Mouse (Mus musculus) kidney, embryonic 14.5 days (tissue): ENCODE measurements around the gene Ptpa. TPM values are rescaled to one million over a fixed set of nuclear protein-coding genes. Genes with fewer than 3 reads are reported as not detected.
"Not testable (repeated sequence)": the region's sequence is repeated elsewhere in the genome, so short reads cannot be mapped to it uniquely, and the experiment has no call there.

Source experiments
- ATAC-seq: fragments of 200-750 bp; cut with Nextera tagmentation; 2 replicates; pipeline ENCODE4 v1.8.0; 2017; ENCODE audit warnings: moderate number of reproducible peaks, mild to moderate bottlenecking, moderate TSS enrichment, moderate library complexity; ENCODE audit not compliant: low FRiP score, low TSS enrichment
- H3K27ac ChIP-seq: fragments of 300-500 bp; sonication (generic); 2 replicates; pipeline ENCODE4 v1.5.1; 2014; ENCODE audit warnings: low read depth, mild to moderate bottlenecking, low read length, moderate library complexity, mixed read lengths
- H3K27me3 ChIP-seq: fragments of 300-500 bp; sonication (generic); 2 replicates; pipeline ENCODE4 v1.6.1; 2014; ENCODE audit warnings: mild to moderate bottlenecking, low read length; ENCODE audit not compliant: control insufficient read depth, insufficient read depth
- H3K36me3 ChIP-seq: fragments of 300-500 bp; sonication (generic); 2 replicates; pipeline ENCODE4 v1.6.1; 2014; ENCODE audit warnings: low read length, mixed read lengths; ENCODE audit not compliant: control insufficient read depth, insufficient read depth
- H3K4me1 ChIP-seq: fragments of 300-500 bp; sonication (generic); 2 replicates; pipeline ENCODE4 v1.6.1; 2014; ENCODE audit warnings: low read length, mixed read lengths; ENCODE audit not compliant: control insufficient read depth, insufficient read depth
- H3K4me2 ChIP-seq: fragments of 300-500 bp; sonication (generic); replicated peaks from 2 replicates; pipeline ENCODE4 v1.6.1; 2014; ENCODE audit warnings: low read depth, mild to moderate bottlenecking, low read length
- H3K4me3 ChIP-seq: fragments of 300-500 bp; sonication (generic); 2 replicates; pipeline ENCODE4 v1.5.1; 2014; ENCODE audit warnings: mild to moderate bottlenecking, low read length
- H3K9ac ChIP-seq: fragments of 300-500 bp; sonication (generic); 2 replicates; pipeline ENCODE4 v1.6.1; 2014; ENCODE audit warnings: low read depth, mild to moderate bottlenecking, low read length, moderate library complexity
- H3K9me3 ChIP-seq: fragments of 300-500 bp; sonication (generic); 2 replicates; pipeline ENCODE4 v1.6.1; 2016; ENCODE audit warnings: low read length; ENCODE audit not compliant: control insufficient read depth
- WGBS: fragments of 180-500 bp; shearing (Covaris S2); extraction: QIAGEN DNeasy Blood & Tissue Kit; methylation state at CpG from one replicate; pipeline ENCODE4 v1.1.7; 2014; 5-methylcytosine and 5-hydroxymethylcytosine counted together
- polyA plus RNA-seq: library from polyadenylated mRNA; unstranded; fragments of >200 nt; fragmentation: Nextera tagmentation; extraction: Ambion mirVana; gene quantifications from 2 replicates; pipeline ENCODE4 v1.2.1, GENCODE M21; 2014

Ptpa gene
- polyA plus RNA-seq, 1 experiment from 2014 or later = 96.0 TPM

GRCm38 (mm10) chr2:30409454-30410176, 6.2 kb upstream of the Ptpa start:
- Histone ChIP-seq H3K9ac (no peak overlapping the region), H3K4me1 (0 out of 2 replicates have a peak, but pooled peaks cover under 1% of the 10 kb centered on the region), H3K27ac (no peak overlapping the region), H3K9me3 (no peaks in the 10 kb centered on the region), H3K36me3 (peaks cover 34% of the 10 kb centered on the region), H3K4me3 (no peak overlapping the region), H3K4me2 (no peak overlapping the region), H3K27me3 (no peaks in the 10 kb centered on the region)
- no peak for ATAC-seq
- WGBS = 84% methylated on average over 5 of the region's 5 CpGs

DNA sequence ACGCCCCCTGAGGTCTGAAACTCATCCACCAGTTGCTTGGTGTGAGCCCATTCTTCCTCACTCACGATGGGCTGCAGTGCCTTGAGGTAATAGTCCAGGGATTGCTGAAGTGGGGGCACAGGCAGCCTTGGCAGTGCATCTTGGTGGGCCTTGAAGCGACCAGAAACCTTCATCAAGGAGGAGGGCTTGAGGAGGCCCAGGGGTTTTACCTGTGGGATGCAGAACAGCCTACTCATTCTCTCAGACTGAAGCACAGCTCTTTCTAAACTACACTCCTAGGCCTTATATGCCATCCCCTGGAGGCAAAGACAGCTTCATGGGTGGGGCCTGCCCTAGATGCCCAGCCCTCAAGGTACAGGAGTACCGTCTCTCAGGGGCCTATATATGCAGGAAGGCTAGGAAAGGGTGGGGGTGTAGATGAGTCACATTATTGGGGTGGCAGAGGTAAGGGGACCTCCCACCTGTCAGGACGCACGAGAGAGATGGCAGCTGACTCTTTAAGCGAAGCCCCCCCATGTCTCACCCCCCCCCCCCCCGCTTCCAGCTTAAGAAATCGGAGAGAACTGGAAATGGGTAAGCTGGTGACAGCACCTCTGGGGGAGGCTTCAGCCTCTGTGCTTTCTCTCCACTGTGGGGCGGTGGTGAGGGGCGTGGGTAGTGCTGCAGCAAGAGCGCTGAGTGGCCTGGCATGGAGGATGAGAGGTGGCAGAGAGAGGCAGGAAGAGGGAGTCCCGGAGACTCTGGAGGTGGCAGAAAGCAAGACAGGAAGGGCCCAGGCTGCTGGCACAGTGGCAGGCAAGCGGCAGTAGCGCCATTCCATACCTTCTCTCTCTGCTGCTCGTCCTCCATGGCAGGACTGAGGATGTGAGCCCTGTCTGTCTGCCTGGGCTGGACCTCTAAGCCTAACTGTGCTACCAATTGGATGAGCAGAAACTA, 2.5 kb upstream of the Ptpa start:
- Histone ChIP-seq H3K4me1 (peaks cover 14% of the 10 kb centered on the region), H3K4me2 (no peak overlapping the region), H3K9me3 (no peaks in the 10 kb centered on the region), H3K4me3 (no peak overlapping the region), H3K9ac (no peak overlapping the region), H3K27ac (no peak overlapping the region), H3K27me3 (no peaks in the 10 kb centered on the region), H3K36me3 (peaks cover 19% of the 10 kb centered on the region; the same call in 1 of the 2 replicates)
- no peak for ATAC-seq
- WGBS = 82% methylated on average over 16 of the region's 16 CpGs

- WGBS = 92% methylated on average over 4 of the region's 4 CpGs
- ATAC-seq = no peak
- no peak overlapping the region for H3K27ac ChIP-seq
- peak overlapping the region; percentile 64; the same call in 1 of the 2 replicates for H3K4me3 ChIP-seq
- no peak overlapping the region for H3K9ac ChIP-seq
- H3K4me2 ChIP-seq = no peak overlapping the region
- H3K4me1 ChIP-seq = peaks cover 22% of the 10 kb centered on the region
- no peaks in the 10 kb centered on the region for H3K27me3 ChIP-seq
- H3K36me3 ChIP-seq = peaks cover 12% of the 10 kb centered on the region; the same call in 1 of the 2 replicates
- no peaks in the 10 kb centered on the region for H3K9me3 ChIP-seq
Measured at GRCm38 (mm10) chr2:30414101-30414500, 1.7 kb upstream of the Ptpa start.

DNA sequence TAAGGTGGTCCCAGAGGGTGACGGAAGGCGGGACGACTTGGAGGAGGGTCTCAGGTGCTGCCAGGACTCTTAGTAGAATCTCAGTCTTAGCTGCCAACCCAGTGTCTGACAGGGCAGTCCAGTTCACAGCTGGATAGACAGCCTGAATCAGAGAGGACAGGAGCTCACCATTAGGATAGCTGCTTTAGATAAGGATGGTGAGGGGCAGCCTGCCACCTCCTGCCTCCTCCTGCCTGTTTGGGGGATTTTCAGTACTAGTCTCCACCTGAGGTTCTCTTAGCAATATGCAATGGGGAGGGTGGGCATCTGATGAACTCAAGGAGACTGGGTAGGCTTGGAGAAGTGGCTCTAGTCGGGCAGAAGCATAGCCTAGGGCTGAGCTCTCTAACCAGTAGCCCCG, 1.2 kb upstream of the Ptpa start:
- no peaks in the 10 kb centered on the region for H3K27me3 ChIP-seq
- H3K4me3 ChIP-seq = peak overlapping the region; percentile 64
- peaks cover 9% of the 10 kb centered on the region; the same call in 1 of the 2 replicates for H3K36me3 ChIP-seq
- H3K4me2 ChIP-seq = peak overlapping the region; percentile 82
- peak; percentile 2; the same call in 1 of the 2 replicates for ATAC-seq
- peaks cover 28% of the 10 kb centered on the region for H3K4me1 ChIP-seq
- peak overlapping the region; percentile 96; the same call in 1 of the 2 replicates for H3K9ac ChIP-seq
- H3K27ac ChIP-seq = no peak overlapping the region
- H3K9me3 ChIP-seq = no peaks in the 10 kb centered on the region
- WGBS = 48% methylated on average over 5 of the region's 5 CpGs

GRCm38 (mm10) chr2:30415157-30415935, 493 bp upstream of the Ptpa start, which contains the start of gene Crat:
TSS of gene Crat (minus strand) at chr2:30415813.
- Histone ChIP-seq H3K27ac (peak within 1 kb of the TSS; percentile 93), H3K4me1 (peaks cover 29% of the 10 kb centered on the region), H3K9me3 (no peaks in the 10 kb centered on the region), H3K9ac (peak within 1 kb of the TSS; percentile 96), H3K4me2 (peak within 1 kb of the TSS; percentile 82), H3K27me3 (no peaks in the 10 kb centered on the region), H3K36me3 (peaks cover 5% of the 10 kb centered on the region; the same call in 1 of the 2 replicates), H3K4me3 (peak within 1 kb of the TSS; percentile 64)
- under 1% methylated on average over 56 of the region's 58 CpGs for WGBS
- peak; percentile 91 for ATAC-seq

DNA sequence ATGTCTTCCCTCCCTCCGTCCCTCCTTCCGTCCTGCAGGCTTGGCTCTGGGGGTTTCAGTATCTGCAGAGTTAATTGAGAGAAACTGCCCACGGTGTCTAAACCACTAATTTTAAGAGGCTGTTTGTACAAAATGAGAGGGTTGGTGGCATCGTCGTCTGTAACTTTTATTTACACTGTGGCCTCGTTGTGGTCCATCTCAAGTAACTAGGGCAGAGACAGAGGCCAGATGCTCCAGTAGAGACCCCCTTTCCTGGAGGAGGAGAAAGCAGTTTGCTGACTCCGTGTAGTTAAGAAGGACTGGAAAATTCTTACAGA, 768 bp downstream of the Ptpa start:
- Histone ChIP-seq H3K27me3 (no peaks in the 10 kb centered on the region), H3K4me3 (peak overlapping the region; percentile 64), H3K4me1 (peaks cover 29% of the 10 kb centered on the region), H3K9ac (peak overlapping the region; percentile 96), H3K4me2 (peak overlapping the region; percentile 82), H3K9me3 (no peaks in the 10 kb centered on the region), H3K36me3 (peaks cover 4% of the 10 kb centered on the region; the same call in 1 of the 2 replicates), H3K27ac (peak overlapping the region; percentile 93)
- no peak for ATAC-seq
- 0% methylated on average over 7 of the region's 7 CpGs for WGBS

- peaks cover 29% of the 10 kb centered on the region for H3K4me1 ChIP-seq
- not testable (repeated sequence) for H3K36me3 ChIP-seq, H3K9me3 ChIP-seq, ATAC-seq, H3K27me3 ChIP-seq, H3K27ac ChIP-seq
- peak overlapping the region; percentile 82; the same call in 1 of the 2 replicates for H3K4me2 ChIP-seq
- peak overlapping the region; percentile 96; the same call in 1 of the 2 replicates for H3K9ac ChIP-seq
- WGBS = 81% methylated on average over 6 of the region's 6 CpGs
- H3K4me3 ChIP-seq = peak overlapping the region; percentile 64; the same call in 1 of the 2 replicates
Measured at GRCm38 (mm10) chr2:30417154-30417553, 1.3 kb downstream of the Ptpa start.

DNA sequence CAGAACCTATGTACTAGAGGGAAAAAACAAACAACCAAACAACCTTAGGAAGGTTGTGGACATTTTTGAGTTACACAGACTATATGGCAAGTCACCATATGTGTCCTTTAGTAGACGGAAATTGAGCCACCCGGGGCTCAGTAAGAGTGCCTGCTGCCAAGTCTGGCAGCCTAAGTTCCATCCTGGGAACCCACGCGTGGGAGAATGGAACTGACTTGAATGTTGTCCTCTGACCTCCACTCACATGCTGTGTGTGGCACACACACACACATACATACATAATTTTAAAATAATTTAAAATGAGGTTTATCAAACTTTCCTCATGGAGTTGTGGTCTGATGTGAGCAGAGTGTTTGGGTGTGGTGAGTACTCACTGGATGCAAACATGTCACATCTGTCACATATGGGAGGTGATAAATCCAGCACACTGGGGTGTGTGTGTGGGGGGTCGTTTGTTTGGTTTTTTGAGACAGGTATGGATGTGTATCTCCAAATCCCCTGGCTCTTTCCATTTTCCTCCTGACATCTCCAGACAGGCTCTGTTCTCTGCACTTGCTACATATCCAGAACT, 1.8 kb downstream of the Ptpa start:
- H3K36me3 ChIP-seq = no peaks in the 10 kb centered on the region
- no peak overlapping the region for H3K9ac ChIP-seq
- 0 out of 2 replicates have a peak overlapping the region, but pooled peaks have one; percentile 29 for H3K4me2 ChIP-seq
- peaks cover 29% of the 10 kb centered on the region for H3K4me1 ChIP-seq
- H3K27ac ChIP-seq = no peak overlapping the region
- H3K4me3 ChIP-seq = no peak overlapping the region
- ATAC-seq = no peak
- H3K27me3 ChIP-seq = no peaks in the 10 kb centered on the region
- no peaks in the 10 kb centered on the region for H3K9me3 ChIP-seq
- 71% methylated on average over 5 of the region's 5 CpGs for WGBS
